Mouse (Mus musculus) WW6 (cell line): ENCODE data around the gene Gm3164.
"Not testable (repeated sequence)": the region's sequence is repeated elsewhere in the genome, so short reads cannot be mapped to it uniquely, and the experiment has no call there.

ENCODE experiments used
- DNase-seq: peaks from one replicate; pipeline ENCODE4 v3.0.0-alpha.2; 2013; ENCODE audit warnings: low read depth, low spot score

The Gm3164 gene

DNA sequence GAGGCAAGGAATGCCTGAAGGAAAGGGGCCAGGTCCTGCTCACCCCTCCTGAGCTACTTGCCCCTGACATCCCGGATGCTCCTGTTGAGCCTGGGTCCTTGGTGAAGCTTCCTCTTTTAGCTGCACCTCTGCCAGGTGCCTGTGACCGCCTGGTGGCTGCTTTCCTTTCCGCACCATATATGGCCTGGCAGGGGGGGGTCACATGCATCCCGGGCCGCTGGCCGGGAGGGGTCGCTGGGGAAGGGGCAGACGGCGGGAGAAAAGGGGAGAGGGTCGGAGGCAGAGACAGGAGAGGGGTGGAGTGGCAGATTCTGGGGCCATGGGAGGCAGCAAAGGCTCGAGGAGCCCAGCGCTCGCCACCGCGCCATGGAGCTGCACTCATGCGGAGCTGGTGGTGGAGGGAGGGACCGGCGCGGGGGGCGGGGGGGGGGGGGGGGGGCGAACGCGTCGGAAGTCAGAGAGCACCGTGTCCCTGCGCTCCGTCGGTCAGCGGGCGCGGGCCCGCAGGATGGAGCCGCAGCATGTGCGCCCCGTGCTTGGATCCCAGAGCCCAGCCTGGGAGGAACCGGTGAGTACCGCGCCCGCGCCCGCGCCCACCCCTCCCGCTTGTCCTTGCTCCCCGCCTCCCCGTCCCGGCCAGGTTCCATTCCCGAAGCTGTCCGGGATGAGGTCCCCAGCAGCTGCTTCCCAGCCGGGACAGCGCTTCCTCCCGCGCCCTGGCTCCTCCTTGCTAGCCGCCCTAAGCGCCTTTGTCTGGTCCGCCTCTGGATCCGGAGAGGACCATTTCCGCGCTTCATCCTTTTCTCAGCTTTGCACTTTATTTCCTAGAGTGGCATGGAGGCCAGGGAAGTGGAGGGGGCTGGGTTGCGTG is at the start of gene Gm3164:
TSS of gene Gm3164 (plus strand) at position 484 of the 871 bp plus-strand sequence.
- not testable (repeated sequence) for DNase-seq

DNA sequence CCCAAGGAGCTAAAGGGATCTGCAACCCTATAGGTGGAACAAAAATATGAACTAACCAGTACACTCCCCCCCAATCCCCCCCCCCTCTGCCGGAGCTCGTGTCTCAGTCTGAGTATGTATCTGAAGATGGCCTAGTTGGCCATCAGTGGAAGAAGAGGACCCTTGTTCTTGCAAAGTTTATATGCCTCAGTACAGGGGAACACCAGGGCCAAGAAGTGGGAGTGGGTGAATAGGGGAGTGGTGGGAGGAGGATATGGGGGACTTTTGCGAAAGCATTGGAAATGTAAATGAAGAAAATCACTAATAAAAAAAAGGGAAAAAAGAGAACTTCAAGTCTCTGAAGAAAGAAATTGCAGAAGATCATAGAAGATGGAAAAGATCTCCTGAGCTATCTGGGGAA is 46.3 kb upstream of the Gm3164 start:
- not testable (repeated sequence) for DNase-seq

DNA sequence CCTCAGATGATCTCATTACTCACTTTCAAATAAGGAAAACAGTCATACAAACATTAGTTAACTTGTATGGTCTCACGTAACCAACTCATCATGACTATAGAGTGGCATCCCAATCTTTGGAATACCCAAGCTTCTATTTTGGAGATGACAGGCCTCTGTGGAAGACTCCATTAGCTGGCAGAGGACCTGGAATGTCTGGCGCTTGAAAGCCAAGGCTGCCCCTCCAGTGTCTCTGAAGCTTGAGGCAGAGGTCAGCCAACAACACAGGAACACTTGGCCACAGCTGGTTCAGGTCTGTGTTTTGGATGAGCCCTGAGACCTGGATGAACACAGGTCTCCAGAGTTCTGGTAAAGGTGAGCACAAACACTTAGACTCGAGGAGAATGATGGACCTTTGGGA is 45.6 kb upstream of the Gm3164 start:
- not testable (repeated sequence) for DNase-seq

DNA sequence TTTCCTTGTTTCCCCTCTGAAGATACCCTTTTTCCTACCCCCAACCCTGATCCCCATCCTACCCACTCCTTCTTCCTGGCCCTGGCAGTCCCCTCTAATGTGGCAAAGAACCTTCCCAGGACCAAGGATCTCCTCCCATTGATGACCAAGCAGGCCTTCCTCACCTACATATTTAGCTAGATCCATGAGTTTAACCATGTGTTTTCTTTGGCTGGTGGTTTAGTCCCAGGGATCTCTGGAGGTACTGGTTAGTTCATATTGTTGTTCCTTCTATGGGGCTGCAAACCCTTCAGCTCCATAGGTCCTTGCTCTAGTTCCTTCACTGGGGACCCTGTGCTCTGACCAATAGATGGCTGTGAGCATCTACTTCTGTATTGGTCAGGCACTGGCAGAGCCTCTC is 37.4 kb upstream of the Gm3164 start:
- not testable (repeated sequence) for DNase-seq

DNA sequence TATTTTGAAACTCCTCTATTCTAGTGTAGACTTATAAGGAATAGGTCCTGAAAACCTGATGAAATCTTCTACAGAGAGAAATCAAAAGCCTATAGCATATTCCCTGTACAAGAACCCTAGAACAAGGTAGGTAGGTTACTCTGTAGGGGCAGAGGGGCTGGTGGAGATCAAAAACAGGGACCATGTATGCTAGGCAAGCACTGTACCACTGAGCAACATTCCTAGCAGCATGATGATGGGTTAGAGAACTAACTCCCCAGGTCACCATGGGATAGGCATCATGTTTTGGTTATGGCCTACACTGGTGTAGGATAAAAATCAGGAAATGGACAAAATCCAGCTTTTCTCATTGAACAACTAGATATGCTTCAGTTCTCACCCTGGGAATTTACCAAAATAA is 29.6 kb upstream of the Gm3164 start:
- not testable (repeated sequence) for DNase-seq

DNA sequence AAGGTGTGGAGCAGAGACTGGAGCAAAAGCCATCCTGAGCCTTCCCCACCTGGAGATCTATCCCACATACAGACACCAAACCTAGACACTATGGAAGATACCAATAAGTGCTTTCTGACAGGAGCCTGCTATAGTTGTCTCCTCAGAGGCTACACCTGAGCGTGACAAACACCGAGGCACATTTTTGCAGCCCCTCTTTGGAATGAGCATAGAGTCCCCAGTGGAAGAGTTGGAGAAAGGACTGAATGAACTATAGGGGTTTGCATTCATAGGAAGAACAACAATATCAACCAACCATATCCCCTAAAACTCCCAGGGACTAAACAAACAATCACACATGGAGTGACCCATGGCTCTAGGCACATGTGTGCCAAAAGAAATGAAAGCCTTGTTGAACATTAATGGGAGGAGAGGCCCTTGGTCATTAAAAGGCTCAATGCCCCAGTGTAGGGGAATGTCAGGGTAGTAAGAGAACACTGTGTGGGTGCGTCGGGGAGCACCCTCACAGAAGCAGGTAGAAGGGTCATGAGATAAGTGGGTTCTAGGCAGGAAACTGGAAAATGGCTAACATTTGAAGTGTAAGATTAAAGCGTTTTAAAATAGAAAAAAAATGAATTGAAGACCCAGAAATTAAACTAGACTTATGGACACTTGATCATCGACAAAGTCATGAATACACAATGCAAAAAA is 22.3 kb upstream of the Gm3164 start:
- not testable (repeated sequence) for DNase-seq

DNA sequence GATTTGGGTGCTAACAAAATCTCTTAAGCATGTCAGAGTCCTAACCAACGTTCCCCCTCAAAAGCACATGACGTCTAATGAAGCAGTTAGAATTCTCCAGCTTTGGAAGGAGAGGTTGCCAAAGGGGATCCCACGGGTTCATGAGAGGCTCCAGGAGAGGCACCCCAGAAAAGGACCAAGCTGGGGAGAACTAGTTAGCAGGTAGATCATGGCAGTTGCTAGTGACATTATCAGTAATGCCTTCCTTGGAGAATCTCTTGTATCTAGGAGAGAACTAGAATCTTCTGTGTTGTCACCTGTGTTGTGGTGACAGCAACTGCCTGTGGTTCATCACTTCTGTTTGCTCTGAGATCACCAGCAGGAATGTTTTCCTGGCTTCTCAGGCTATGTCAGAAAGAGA is 18.0 kb upstream of the Gm3164 start, which contains the start of gene Gm3159:
TSS of gene Gm3159 (plus strand) at position 301 of the 400 bp plus-strand sequence.
- not testable (repeated sequence) for DNase-seq

DNA sequence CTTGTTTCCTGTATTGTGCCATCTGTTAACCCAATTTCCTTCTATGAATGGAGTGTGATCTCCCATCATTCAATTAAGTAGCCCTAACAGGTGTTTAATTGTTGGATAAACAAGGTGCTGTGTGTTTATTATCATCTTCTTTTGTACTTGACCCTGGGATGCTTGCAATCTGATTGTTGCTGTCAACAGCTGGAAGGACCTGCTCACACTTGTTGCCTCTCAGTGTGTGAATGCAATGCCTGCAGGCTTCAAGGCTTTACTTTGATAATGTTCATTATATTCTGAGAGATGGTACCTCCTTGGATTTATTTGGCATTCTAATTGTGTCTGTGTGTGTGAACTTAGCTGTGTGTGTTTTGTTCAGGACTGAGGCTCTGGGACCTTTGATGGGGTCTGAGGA is 16.6 kb upstream of the Gm3164 start:
- DNase-seq, result not testable (repeated sequence)

DNA sequence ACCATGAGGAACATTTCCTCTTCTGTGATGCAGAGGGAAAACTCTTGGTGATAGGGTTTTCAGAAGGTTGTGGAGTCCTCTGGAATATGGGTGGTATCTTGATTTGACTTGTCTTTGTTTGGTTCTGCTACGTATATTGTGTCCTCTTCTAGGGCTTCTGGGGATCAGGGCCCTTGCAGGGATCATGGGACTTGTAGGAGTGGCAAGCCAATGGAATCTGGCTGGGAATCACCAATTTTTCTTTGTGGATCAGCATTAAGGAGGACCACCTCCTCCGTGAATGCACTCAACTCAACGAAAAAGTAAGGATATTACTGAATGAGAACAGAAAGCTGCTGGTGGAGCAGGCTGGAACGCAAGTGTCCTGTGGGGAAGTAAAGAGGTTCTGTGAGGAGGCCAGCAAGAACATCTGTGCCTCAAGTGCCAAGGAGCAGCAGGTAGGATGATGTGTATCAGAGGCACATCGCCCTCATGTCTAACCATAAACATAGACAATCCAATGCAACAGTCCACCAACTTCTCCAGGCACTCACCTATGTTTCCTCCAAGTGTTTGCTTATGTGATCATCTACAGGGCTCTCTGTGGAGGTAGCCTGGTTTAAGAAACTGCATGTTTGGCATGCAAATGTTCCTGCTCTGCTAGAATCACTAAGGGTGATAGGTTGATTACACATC is 15.0 kb upstream of the Gm3164 start:
- not testable (repeated sequence) for DNase-seq

DNA sequence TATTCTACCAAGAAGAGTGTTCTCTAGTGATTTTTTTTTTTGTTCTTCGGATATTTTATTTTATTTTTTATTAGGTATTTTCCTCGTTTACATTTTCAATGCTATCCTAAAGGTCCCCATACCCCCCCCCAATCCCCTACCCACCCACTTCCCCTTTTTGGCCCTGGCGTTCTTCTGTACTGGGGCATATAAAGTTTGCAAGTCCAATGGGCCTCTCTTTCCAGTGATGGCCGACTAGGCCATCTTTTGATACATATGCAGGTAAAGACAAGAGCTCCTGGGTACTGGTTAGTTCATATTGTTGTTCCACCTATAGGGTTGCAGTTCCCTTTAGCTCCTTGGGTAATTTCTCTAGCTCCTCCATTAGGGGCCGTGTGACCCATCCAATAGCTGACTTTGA is 14.0 kb upstream of the Gm3164 start:
- not testable (repeated sequence) for DNase-seq

DNA sequence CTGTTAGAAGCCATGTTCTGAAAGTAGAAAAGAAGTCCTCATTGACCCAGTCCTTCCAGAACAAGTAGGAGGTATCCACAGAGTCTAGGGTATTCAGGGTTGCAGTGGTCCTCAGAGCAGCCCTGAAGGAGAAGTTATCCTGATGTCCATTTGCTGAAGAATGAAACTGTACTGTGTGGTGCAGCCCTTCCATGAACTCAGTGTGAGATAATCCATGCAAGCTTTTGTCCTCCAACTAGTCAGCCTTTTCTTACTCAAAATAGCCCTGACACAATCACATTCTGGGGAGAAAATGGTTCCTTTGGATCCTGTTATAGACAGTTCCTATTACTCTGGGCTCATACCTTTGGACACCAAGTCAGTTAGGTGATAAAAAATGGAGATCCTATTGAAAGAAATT is 11.4 kb upstream of the Gm3164 start:
- not testable (repeated sequence) for DNase-seq

DNA sequence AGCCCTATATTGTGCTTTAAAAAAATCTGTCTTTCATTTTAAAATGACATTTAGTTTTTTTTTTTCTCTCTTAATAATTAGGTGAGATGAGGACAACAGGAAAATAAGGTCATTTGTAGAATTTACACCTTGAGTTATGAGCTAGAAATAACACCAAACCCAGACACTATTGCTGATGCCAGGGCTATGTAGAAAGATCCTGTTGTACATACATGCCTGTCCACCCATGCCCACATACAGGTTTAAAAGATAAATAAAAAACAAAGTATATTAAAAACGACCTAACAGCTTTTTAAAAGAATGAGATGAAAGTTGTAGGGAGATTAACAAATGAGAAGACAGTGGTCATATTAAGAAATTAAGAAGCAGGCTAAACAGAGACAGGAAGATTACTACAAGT is 5.3 kb upstream of the Gm3164 start:
- not testable (repeated sequence) for DNase-seq

DNA sequence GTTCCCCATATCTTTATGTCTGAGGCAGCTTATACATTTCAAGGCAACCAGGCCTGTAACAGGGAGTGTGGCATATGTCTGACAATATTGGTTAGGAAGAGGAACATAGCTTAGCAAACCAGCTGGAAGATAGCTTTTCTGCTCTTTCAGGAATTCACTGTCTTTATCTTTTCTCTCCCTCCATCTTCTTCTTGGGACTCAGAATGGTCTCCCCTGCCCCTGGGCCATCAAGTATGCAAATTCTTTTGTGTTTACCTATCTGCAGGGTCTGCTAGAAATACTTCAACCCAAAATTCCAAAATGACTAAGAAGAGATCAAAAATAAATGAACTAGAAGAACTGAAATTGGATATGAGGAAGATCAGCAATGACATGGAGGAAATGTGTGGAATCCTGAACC is 15.4 kb downstream of the Gm3164 start, which contains the start of gene Gm3173:
TSS of gene Gm3173 (plus strand) at position 301 of the 400 bp plus-strand sequence.
- not testable (repeated sequence) for DNase-seq

DNA sequence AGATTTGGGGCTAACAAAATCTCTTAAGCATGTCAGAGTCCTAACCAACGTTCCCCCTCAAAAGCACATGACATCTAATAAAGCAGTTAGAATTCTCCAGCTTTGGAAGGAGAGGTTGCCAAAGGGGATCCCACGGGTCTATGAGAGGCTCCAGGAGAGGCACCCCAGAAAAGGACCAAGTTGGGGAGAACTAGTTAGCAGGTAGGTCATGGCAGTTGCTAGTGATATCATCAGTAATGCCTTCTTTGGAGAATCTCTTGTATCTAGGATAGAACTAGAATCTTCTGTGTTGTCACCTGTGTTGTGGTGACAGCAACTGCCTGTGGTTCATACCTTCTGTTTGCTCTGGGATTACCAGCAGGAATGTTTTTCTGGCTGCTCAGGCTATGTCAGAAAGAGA is 66.2 kb downstream of the Gm3164 start, which contains the start of gene Gm3182:
TSS of gene Gm3182 (plus strand) at position 301 of the 400 bp plus-strand sequence.
- DNase-seq, result not testable (repeated sequence)
